In genomic region chr19:10926123-10926621, GRCm38 (mm10) we compare ENCODE assay signal across 12 mouse cellular contexts. TPM values are rescaled to one million over a fixed set of nuclear protein-coding genes. Genes with fewer than 3 reads are reported as not detected.
DNase-seq lines count a peak whose midpoint lies in the region; ATAC-seq and TF ChIP-seq lines count a peak whose summit lies in the region.
"Had no signal": no experiment of that assay in that cellular context is flagged by ENCODE, and none has a peak within 500 bp of the region (broad histone marks: within the 10 kb centered on the region; RNA-seq: fewer than 3 reads in every experiment).

No protein-coding gene starts in this region.

- no peak overlapping the region for H3K4me3 ChIP-seq in limb, embryonic 15.5 days
- no peak overlapping the region for H3K4me3 ChIP-seq in stomach, postnatal 0 days (ENCODE audit: low read depth, low read length)
- H3K4me3 ChIP-seq: megakaryocyte, embryonic 14.5 days had no signal

- no peak for TF ChIP-seq EP300 in stomach, postnatal 0 days (optimal IDR thresholded peaks at IDR 0.05)

- WGBS in limb, embryonic 15.5 days: 28% methylated on average over 6 of the region's 6 CpGs
- 57% methylated on average over 6 of the region's 6 CpGs for WGBS in stomach, postnatal 0 days

- no peaks in the 10 kb centered on the region for H3K9me3 ChIP-seq in limb, embryonic 15.5 days
- H3K9me3 ChIP-seq in stomach, postnatal 0 days (ENCODE audit: control insufficient read depth, low read length): no peaks in the 10 kb centered on the region

- 0 out of 2 replicates have a peak, but pooled peaks have one; percentile 44 for ATAC-seq in limb, embryonic 15.5 days (ENCODE audit: insufficient number of reproducible peaks, low FRiP score, low TSS enrichment, low read depth)
- no peak for ATAC-seq in stomach, postnatal 0 days (ENCODE audit: low FRiP score, low TSS enrichment)

- H3K27ac ChIP-seq in limb, embryonic 15.5 days: peak overlapping the region; percentile 59; the same call in 1 of the 2 replicates
- H3K27ac ChIP-seq in stomach, postnatal 0 days (replicated peaks): no peak overlapping the region

- no peaks in the 10 kb centered on the region for H3K27me3 ChIP-seq in limb, embryonic 15.5 days
- H3K27me3 ChIP-seq in stomach, postnatal 0 days (ENCODE audit: control insufficient read depth, insufficient read depth, low read length): no peaks in the 10 kb centered on the region

- DNase-seq in MN1 (ENCODE audit: low spot score): peak; percentile 30
- DNase-seq in brain, embryonic 14.5 days (ENCODE audit: low read depth): peak; percentile 49
- DNase-seq in kidney, adult 18-20 months: peak; percentile 27
- DNase-seq in cerebellum, postnatal 36 days: no peak
- no peak for DNase-seq in frontal cortex, adult 2 months (ENCODE audit: extremely low spot score in 1 of 2, low spot score in 1 of 2)
- DNase-seq in stomach, postnatal 0 days (ENCODE audit: low spot score): no peak
- DNase-seq in right cerebral cortex, postnatal 25 days: no peak
- DNase-seq: right cerebral cortex, postnatal 14 days had no signal

- TF ChIP-seq POLR2A in brain, embryonic 14.5 days (IDR thresholded peaks at IDR 0.05; ENCODE audit: borderline replicate concordance, extremely low read depth, insufficient read depth, insufficient read length, poor library complexity, severe bottlenecking): no peak

- TF ChIP-seq CTCF in brain, embryonic 14.5 days (IDR thresholded peaks at IDR 0.05; ENCODE audit: borderline replicate concordance, extremely low read depth, insufficient read depth, insufficient read length): no peak
- no peak for TF ChIP-seq CTCF in stomach, postnatal 0 days (IDR thresholded peaks at IDR 0.05; ENCODE audit: low read depth)

- H3K4me2 ChIP-seq in limb, embryonic 15.5 days: no peak overlapping the region
- H3K4me2 ChIP-seq in stomach, postnatal 0 days (replicated peaks; ENCODE audit: low read depth): no peak overlapping the region

- no peaks in the 10 kb centered on the region for H3K36me3 ChIP-seq in limb, embryonic 15.5 days
- no peaks in the 10 kb centered on the region for H3K36me3 ChIP-seq in stomach, postnatal 0 days (ENCODE audit: control insufficient read depth, insufficient read depth, low read length)

- H3K4me1 ChIP-seq in limb, embryonic 15.5 days: no peaks in the 10 kb centered on the region
- no peaks in the 10 kb centered on the region for H3K4me1 ChIP-seq in stomach, postnatal 0 days (replicated peaks; ENCODE audit: control insufficient read depth, insufficient read depth)
- H3K4me1 ChIP-seq: megakaryocyte, embryonic 14.5 days had no signal

- H3K9ac ChIP-seq in limb, embryonic 15.5 days: no peak overlapping the region
- H3K9ac ChIP-seq in stomach, postnatal 0 days (ENCODE audit: low read length): no peak overlapping the region

RNA-seq across cellular contexts. Expression of gene Zp1, which starts 5.7 kb away (rescaled TPM):
- 0.13 and 0.16 TPM in 2 replicates for polyA plus RNA-seq in brain, embryonic 14.5 days (2012; rRNA removed)
- polyA plus RNA-seq in limb, embryonic 15.5 days (2015; fragmentation: Nextera tagmentation; extraction: Ambion mirVana): not detected in 2 replicates
- 0.06 TPM in 1 of 2 replicates, not detected in the other for polyA plus RNA-seq in frontal cortex, adult 2 months (2012; rRNA removed)
- polyA plus RNA-seq in stomach, postnatal 0 days (2015; fragmentation: Nextera tagmentation; extraction: Ambion mirVana): 0.08 and 0.17 TPM in 2 replicates
- polyA plus RNA-seq: embryonic facial prominence, embryonic 11.5 days; liver, adult 2 months had no signal

RNA-seq across cellular contexts. Expression of gene Ptgdr2, which starts 10.8 kb away (rescaled TPM):
- polyA plus RNA-seq in brain, embryonic 14.5 days (2012; rRNA removed): 0.30 and 0.44 TPM in 2 replicates
- 0.09 TPM in 1 of 2 replicates, not detected in the other for polyA plus RNA-seq in limb, embryonic 15.5 days (2015; fragmentation: Nextera tagmentation; extraction: Ambion mirVana)
- polyA plus RNA-seq in frontal cortex, adult 2 months (2012; rRNA removed): 0.08 and 0.22 TPM in 2 replicates
- polyA plus RNA-seq in stomach, postnatal 0 days (2015; fragmentation: Nextera tagmentation; extraction: Ambion mirVana): 0.06 and 0.07 TPM in 2 replicates
- polyA plus RNA-seq: embryonic facial prominence, embryonic 11.5 days; liver, adult 2 months had no signal

RNA-seq across cellular contexts. Expression of gene Ccdc86, which starts 22.9 kb away (rescaled TPM):
- polyA plus RNA-seq in brain, embryonic 14.5 days (2012; rRNA removed): 6.2 and 6.3 TPM in 2 replicates
- 25.4 and 28.7 TPM in 2 replicates for polyA plus RNA-seq in limb, embryonic 15.5 days (2015; fragmentation: Nextera tagmentation; extraction: Ambion mirVana)
- 5.1 and 5.5 TPM in 2 replicates for polyA plus RNA-seq in frontal cortex, adult 2 months (2012; rRNA removed)
- 13.9 and 15.4 TPM in 2 replicates for polyA plus RNA-seq in stomach, postnatal 0 days (2015; fragmentation: Nextera tagmentation; extraction: Ambion mirVana)

RNA-seq across cellular contexts. Expression of gene Prpf19, which starts 31.1 kb away (rescaled TPM):
- polyA plus RNA-seq in brain, embryonic 14.5 days (2012; rRNA removed): 341 and 452 TPM in 2 replicates
- 35.7 and 40.6 TPM in 2 replicates for polyA plus RNA-seq in limb, embryonic 15.5 days (2015; fragmentation: Nextera tagmentation; extraction: Ambion mirVana)
- polyA plus RNA-seq in frontal cortex, adult 2 months (2012; rRNA removed): 187 and 207 TPM in 2 replicates
- 17.6 and 19.5 TPM in 2 replicates for polyA plus RNA-seq in stomach, postnatal 0 days (2015; fragmentation: Nextera tagmentation; extraction: Ambion mirVana)

RNA-seq across cellular contexts. Expression of gene Tmem109, which starts 44.4 kb away (rescaled TPM):
- 41.9 and 47.1 TPM in 2 replicates for polyA plus RNA-seq in brain, embryonic 14.5 days (2012; rRNA removed)
- 138 and 163 TPM in 2 replicates for polyA plus RNA-seq in limb, embryonic 15.5 days (2015; fragmentation: Nextera tagmentation; extraction: Ambion mirVana)
- 49.2 and 50.2 TPM in 2 replicates for polyA plus RNA-seq in frontal cortex, adult 2 months (2012; rRNA removed)
- 176 and 186 TPM in 2 replicates for polyA plus RNA-seq in stomach, postnatal 0 days (2015; fragmentation: Nextera tagmentation; extraction: Ambion mirVana)

Comparison
In these comparisons a context has a peak if more than half of its experiments do, and no peak if none do; other contexts are left out.
1. DNase-seq: peak in MN1 (single experiment), brain, embryonic 14.5 days (single experiment) and kidney, adult 18-20 months (single experiment); none in cerebellum, postnatal 36 days (0 of 2), frontal cortex, adult 2 months (0 of 2), stomach, postnatal 0 days (single experiment) and right cerebral cortex, postnatal 25 days (single experiment).